Mouse (Mus musculus): ENCODE data around the gene Smim6. TPM values are rescaled to one million over a fixed set of nuclear protein-coding genes. Genes with fewer than 3 reads are reported as not detected.

Gene Smim6
- polyA plus RNA-seq, 1 experiment from 2014 or later, result 11.8 TPM

DNA sequence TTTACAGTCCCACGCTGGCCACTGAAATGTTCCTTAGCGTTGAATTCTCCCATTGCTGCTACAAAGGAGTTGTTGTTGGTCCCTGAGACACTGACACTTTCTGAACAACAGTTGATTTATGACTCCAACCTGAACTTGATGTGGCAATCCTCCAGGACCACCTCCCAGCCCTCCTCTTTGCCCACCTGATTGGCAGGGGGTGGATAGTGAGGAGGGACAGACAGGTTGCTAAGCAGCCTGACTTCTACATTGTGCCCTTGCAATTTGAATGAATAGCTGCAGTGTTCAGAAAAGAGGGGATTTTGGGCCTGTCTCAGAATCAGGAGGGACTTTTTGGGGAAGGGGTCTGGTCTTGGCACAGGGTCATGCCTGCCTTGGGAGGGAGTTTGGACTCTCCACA, 38.9 kb downstream of the Smim6 start:
- 81% methylated on average over 2 of the region's 2 CpGs for WGBS
- peaks cover 49% of the 10 kb centered on the region for H3K36me3 ChIP-seq (ENCODE audit: insufficient read depth, low read length)

DNA sequence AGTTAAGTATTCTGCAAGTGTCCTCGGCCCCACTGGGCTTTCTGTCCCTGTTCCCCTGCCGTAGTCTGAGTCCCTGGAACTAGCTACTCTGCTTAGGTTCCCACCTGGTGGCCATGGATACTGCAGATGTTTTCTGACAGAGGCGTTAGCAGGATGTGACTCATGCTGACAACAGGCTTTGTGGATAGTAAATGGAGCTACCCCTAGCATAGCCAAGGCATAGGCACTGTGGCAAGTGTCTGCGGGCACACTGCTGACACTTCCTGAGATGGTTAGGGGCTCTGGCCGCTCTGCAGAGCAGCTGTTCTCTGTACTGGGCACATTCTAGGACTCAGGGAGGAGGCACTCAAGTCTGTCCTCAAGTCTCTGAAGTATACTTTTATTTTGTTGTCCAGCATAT, 42.9 kb downstream of the Smim6 start:
- Histone ChIP-seq H3K4me1 (ENCODE audit: insufficient read depth, low read length) (no peaks in the 10 kb centered on the region), H3K27me3 (ENCODE audit: insufficient read depth, low read length) (no peaks in the 10 kb centered on the region), H3K4me2 (replicated peaks; ENCODE audit: low read depth, low read length) (no peak overlapping the region), H3K27ac (ENCODE audit: low read length) (no peak overlapping the region), H3K4me3 (ENCODE audit: low read length) (no peak overlapping the region), H3K9me3 (ENCODE audit: low read length) (no peaks in the 10 kb centered on the region), H3K9ac (replicated peaks; ENCODE audit: low read length) (no peak overlapping the region), H3K36me3 (ENCODE audit: insufficient read depth, low read length) (peaks cover 52% of the 10 kb centered on the region)
- ATAC-seq (ENCODE audit: low FRiP score, low TSS enrichment), result no peak
- 83% methylated on average over 5 of the region's 5 CpGs for WGBS

More for the DNA sequence above, 38.9 kb downstream of the Smim6 start:
- Histone ChIP-seq H3K27me3 (ENCODE audit: insufficient read depth, low read length) (no peaks in the 10 kb centered on the region), H3K9ac (replicated peaks; ENCODE audit: low read length) (no peak overlapping the region), H3K9me3 (ENCODE audit: low read length) (no peaks in the 10 kb centered on the region), H3K4me2 (replicated peaks; ENCODE audit: low read depth, low read length) (no peak overlapping the region), H3K4me1 (ENCODE audit: insufficient read depth, low read length) (no peaks in the 10 kb centered on the region), H3K27ac (ENCODE audit: low read length) (no peak overlapping the region), H3K4me3 (ENCODE audit: low read length) (no peak overlapping the region)
- ATAC-seq (ENCODE audit: low FRiP score, low TSS enrichment), result no peak

DNA sequence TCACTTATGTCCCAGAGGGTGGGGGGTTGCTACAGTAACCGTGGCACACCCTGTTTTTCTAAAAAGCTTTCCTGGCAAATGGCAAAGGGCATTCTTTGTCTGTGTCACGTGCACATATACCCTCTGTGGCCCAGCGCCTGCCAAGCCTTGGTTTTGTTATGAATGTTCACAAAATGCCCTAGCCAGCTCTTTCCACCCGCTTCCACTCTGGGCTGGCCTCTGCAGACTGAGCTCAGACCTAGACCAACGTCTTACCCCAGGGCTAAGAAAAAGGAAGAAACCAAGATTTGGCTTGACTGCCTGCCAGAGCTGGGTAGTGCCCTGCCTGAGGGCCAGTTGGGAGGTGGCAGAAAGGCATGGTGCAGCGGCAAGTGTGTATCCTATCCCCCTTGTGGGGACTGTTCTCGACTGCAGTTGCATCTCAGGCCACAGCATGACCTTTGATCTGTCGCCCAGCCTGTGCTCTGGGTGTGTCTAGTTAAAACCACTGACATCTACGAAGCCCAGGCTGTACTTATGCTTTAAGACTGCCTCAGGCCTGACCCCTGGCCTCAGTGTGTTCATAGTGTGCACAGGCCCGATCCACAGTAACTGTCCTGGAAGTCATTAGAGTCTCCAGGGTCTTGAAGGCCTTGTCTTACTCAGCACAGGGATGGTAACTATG, 43.5 kb downstream of the Smim6 start:
- peaks cover 58% of the 10 kb centered on the region for H3K36me3 ChIP-seq (ENCODE audit: insufficient read depth, low read length)
- no peaks in the 10 kb centered on the region for H3K27me3 ChIP-seq (ENCODE audit: insufficient read depth, low read length)
- H3K4me2 ChIP-seq (replicated peaks; ENCODE audit: low read depth, low read length), result no peak overlapping the region
- H3K4me1 ChIP-seq (ENCODE audit: insufficient read depth, low read length), result no peaks in the 10 kb centered on the region
- H3K27ac ChIP-seq (ENCODE audit: low read length), result no peak overlapping the region
- H3K9ac ChIP-seq (replicated peaks; ENCODE audit: low read length), result no peak overlapping the region
- no peak overlapping the region for H3K4me3 ChIP-seq (ENCODE audit: low read length)
- 0 out of 2 replicates have a peak, but pooled peaks have one; percentile 12 for ATAC-seq (ENCODE audit: low FRiP score, low TSS enrichment)
- 66% methylated on average over 10 of the region's 10 CpGs for WGBS
- no peaks in the 10 kb centered on the region for H3K9me3 ChIP-seq (ENCODE audit: low read length)

DNA sequence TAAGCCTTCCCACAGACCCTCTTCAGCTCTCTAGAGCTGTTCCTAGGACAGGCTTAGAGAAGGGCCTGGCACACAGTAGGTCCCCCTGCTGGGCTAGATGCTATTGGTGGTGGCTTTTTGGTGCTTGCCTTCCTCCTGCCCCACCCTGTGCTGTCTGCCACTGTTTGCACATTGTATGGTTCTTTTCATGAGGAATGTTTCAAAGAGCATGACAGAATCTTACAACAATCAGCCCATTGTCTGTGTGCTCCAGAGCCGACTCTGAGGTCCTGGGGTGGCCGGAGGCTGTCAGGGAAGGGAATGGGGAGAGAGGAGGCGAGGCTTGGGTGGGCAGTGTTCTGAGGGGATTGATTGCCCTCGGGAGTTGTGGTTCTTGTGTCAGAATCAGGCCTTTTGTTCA, 44.6 kb downstream of the Smim6 start:
- H3K27ac ChIP-seq (ENCODE audit: low read length), result peak overlapping the region; percentile 27; the same call in 1 of the 2 replicates

DNA sequence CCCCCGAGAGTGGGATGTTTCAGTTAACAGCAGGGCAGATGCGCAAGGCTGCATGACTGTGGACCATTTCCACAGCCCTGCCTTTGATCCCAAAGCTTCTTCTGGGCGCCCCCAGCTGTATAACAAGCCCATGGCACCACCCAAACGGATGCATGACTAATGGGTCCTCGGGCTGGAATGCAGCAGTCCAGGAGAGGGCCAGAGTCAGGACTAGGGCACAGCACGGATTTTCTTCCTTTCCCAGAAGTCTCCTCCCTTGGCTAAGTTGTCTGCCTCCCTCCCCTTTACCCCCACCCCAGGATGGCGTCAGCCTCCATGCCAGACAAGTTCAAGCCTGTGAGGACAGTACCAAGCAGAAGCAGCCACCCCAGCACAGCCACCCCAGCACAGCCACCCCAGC, 46.2 kb downstream of the Smim6 start:
- Histone ChIP-seq H3K36me3 (ENCODE audit: insufficient read depth, low read length) (peaks cover 59% of the 10 kb centered on the region), H3K4me1 (ENCODE audit: insufficient read depth, low read length) (no peaks in the 10 kb centered on the region), H3K4me3 (ENCODE audit: low read length) (no peak overlapping the region), H3K9ac (replicated peaks; ENCODE audit: low read length) (no peak overlapping the region), H3K27ac (ENCODE audit: low read length) (no peak overlapping the region), H3K9me3 (ENCODE audit: low read length) (no peaks in the 10 kb centered on the region), H3K4me2 (replicated peaks; ENCODE audit: low read depth, low read length) (no peak overlapping the region), H3K27me3 (ENCODE audit: insufficient read depth, low read length) (no peaks in the 10 kb centered on the region)
- WGBS, result 52% methylated on average over 7 of the region's 7 CpGs
- ATAC-seq (ENCODE audit: low FRiP score, low TSS enrichment), result no peak

More for the DNA sequence above, 44.6 kb downstream of the Smim6 start:
- Histone ChIP-seq H3K9me3 (ENCODE audit: low read length) (no peaks in the 10 kb centered on the region), H3K36me3 (ENCODE audit: insufficient read depth, low read length) (peaks cover 59% of the 10 kb centered on the region), H3K4me3 (ENCODE audit: low read length) (no peak overlapping the region), H3K9ac (replicated peaks; ENCODE audit: low read length) (no peak overlapping the region), H3K4me1 (ENCODE audit: insufficient read depth, low read length) (no peaks in the 10 kb centered on the region), H3K4me2 (replicated peaks; ENCODE audit: low read depth, low read length) (no peak overlapping the region), H3K27me3 (ENCODE audit: insufficient read depth, low read length) (no peaks in the 10 kb centered on the region)
- ATAC-seq (ENCODE audit: low FRiP score, low TSS enrichment), result no peak
- 57% methylated on average over 4 of the region's 4 CpGs for WGBS

DNA sequence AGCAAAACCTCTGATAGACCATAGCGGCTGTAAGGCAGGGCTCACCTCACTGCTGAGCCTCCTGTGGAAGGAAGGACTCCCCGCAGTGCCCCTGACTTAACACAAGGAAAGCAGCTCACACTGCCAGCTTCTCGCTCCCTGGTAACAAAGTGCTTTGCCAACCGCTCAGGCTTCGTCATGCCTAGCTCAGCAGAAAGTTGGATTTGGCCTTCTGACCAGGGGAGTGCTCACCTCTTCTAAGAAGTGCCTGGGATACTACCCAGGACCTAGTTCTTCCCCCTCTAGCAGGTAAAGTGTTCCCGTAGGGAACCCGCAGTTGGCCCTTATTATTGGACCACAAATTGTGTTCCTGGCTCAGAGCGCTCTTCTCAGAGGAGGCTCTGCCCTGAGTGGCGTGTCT, 47.2 kb downstream of the Smim6 start:
- H3K27ac ChIP-seq (ENCODE audit: low read length), result no peak overlapping the region
- no peak overlapping the region for H3K9ac ChIP-seq (replicated peaks; ENCODE audit: low read length)
- no peak overlapping the region for H3K4me3 ChIP-seq (ENCODE audit: low read length)
- H3K36me3 ChIP-seq (ENCODE audit: insufficient read depth, low read length), result peaks cover 59% of the 10 kb centered on the region
- no peak overlapping the region for H3K4me2 ChIP-seq (replicated peaks; ENCODE audit: low read depth, low read length)
- no peaks in the 10 kb centered on the region for H3K27me3 ChIP-seq (ENCODE audit: insufficient read depth, low read length)
- H3K9me3 ChIP-seq (ENCODE audit: low read length), result no peaks in the 10 kb centered on the region
- no peak for ATAC-seq (ENCODE audit: low FRiP score, low TSS enrichment)
- no peaks in the 10 kb centered on the region for H3K4me1 ChIP-seq (ENCODE audit: insufficient read depth, low read length)
- WGBS, result 96% methylated on average over 9 of the region's 9 CpGs

DNA sequence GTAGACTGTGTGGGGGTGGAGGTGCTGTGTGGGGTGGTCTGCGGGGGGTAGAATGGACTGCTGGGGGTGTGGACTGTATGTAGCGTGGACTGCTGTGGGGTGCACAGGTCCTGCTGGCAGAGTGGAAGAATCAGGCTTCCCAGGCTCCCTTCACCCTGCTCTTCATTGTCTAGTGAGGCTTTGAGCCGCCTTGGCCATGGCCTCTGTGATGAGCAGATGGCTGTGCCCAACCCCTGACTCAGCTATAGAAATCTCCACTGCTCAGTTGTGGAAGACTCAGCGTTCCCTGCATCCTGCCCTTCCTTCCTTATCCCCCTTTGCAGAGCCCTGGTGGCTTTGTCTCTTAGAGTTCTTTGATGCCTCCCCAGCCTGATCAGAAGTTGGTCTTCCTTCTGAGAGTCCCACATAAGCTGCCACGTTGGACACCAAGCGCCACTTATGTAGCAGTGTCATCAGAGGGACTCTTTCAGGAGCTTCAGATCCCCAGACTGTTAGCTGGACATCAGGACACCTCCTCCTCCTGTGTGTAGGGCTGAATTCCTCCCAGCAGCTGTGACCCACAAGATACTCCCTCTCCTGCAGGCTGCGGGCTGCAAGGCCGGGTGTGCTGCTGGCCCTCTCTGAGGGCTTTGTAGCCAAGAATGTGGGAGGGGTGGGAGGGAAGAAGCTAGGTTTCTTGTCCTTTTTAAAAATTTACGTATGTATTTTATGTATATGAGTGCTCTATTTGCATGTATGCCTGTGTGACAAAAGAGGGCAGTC, 51.0 kb downstream of the Smim6 start:
- H3K4me1 ChIP-seq (ENCODE audit: insufficient read depth, low read length), result no peaks in the 10 kb centered on the region
- H3K9ac ChIP-seq (replicated peaks; ENCODE audit: low read length), result no peak overlapping the region
- peaks cover 77% of the 10 kb centered on the region for H3K36me3 ChIP-seq (ENCODE audit: insufficient read depth, low read length)
- no peak overlapping the region for H3K4me2 ChIP-seq (replicated peaks; ENCODE audit: low read depth, low read length)
- H3K9me3 ChIP-seq (ENCODE audit: low read length), result no peaks in the 10 kb centered on the region
- no peak overlapping the region for H3K4me3 ChIP-seq (ENCODE audit: low read length)
- no peak for ATAC-seq (ENCODE audit: low FRiP score, low TSS enrichment)
- H3K27me3 ChIP-seq (ENCODE audit: insufficient read depth, low read length), result no peaks in the 10 kb centered on the region
- no peak overlapping the region for H3K27ac ChIP-seq (ENCODE audit: low read length)
- 95% methylated on average over 9 of the region's 9 CpGs for WGBS

Other genes with a start within 250 kb of the Smim6 start
- gene Grb2, start 203.4 kb upstream of the Smim6 start, polyA plus RNA-seq (2015; fragmentation: Nextera tagmentation; extraction: Ambion mirVana), result 86.5 and 87.0 TPM in 2 replicates
- gene Tmem94, start 146.6 kb upstream of the Smim6 start, polyA plus RNA-seq (2015; fragmentation: Nextera tagmentation; extraction: Ambion mirVana), result 33.4 and 34.5 TPM in 2 replicates
- gene Caskin2, start 98.4 kb upstream of the Smim6 start, polyA plus RNA-seq (2015; fragmentation: Nextera tagmentation; extraction: Ambion mirVana), result 21.5 and 23.6 TPM in 2 replicates
- gene Tsen54, start 97.3 kb upstream of the Smim6 start, polyA plus RNA-seq (2015; fragmentation: Nextera tagmentation; extraction: Ambion mirVana), result 48.1 and 50.2 TPM in 2 replicates
- gene Llgl2, start 88.0 kb upstream of the Smim6 start, polyA plus RNA-seq (2015; fragmentation: Nextera tagmentation; extraction: Ambion mirVana), result 58.3 and 64.5 TPM in 2 replicates
- 12.6 and 14.2 TPM in 2 replicates for gene Myo15b, start 53.6 kb upstream of the Smim6 start, polyA plus RNA-seq (2015; fragmentation: Nextera tagmentation; extraction: Ambion mirVana)
- 4.7 and 5.0 TPM in 2 replicates for gene Smim5, start 12.1 kb upstream of the Smim6 start, polyA plus RNA-seq (2015; fragmentation: Nextera tagmentation; extraction: Ambion mirVana)
- gene Sap30bp, start 21.3 kb downstream of the Smim6 start, polyA plus RNA-seq (2015; fragmentation: Nextera tagmentation; extraction: Ambion mirVana), result 35.9 and 38.9 TPM in 2 replicates
- 25.3 and 26.9 TPM in 2 replicates for gene Recql5, start 21.5 kb downstream of the Smim6 start, polyA plus RNA-seq (2015; fragmentation: Nextera tagmentation; extraction: Ambion mirVana)
- 2.5 and 3.4 TPM in 2 replicates for gene Itgb4, start 62.7 kb downstream of the Smim6 start, polyA plus RNA-seq (2015; fragmentation: Nextera tagmentation; extraction: Ambion mirVana)
- 222 and 240 TPM in 2 replicates for gene Galk1, start 100.7 kb downstream of the Smim6 start, polyA plus RNA-seq (2015; fragmentation: Nextera tagmentation; extraction: Ambion mirVana)
- 1,676 and 1,744 TPM in 2 replicates for gene H3f3b, start 115.9 kb downstream of the Smim6 start, polyA plus RNA-seq (2015; fragmentation: Nextera tagmentation; extraction: Ambion mirVana)
- 41.2 and 46.6 TPM in 2 replicates for gene Unk, start 118.3 kb downstream of the Smim6 start, polyA plus RNA-seq (2015; fragmentation: Nextera tagmentation; extraction: Ambion mirVana)
- 1.00 and 1.4 TPM in 2 replicates for gene Unc13d, start 165.9 kb downstream of the Smim6 start, polyA plus RNA-seq (2015; fragmentation: Nextera tagmentation; extraction: Ambion mirVana)
- gene Wbp2, start 175.0 kb downstream of the Smim6 start, polyA plus RNA-seq (2015; fragmentation: Nextera tagmentation; extraction: Ambion mirVana), result 99.4 and 123 TPM in 2 replicates
- gene Trim47, start 215.2 kb downstream of the Smim6 start, polyA plus RNA-seq (2015; fragmentation: Nextera tagmentation; extraction: Ambion mirVana), result 23.9 and 31.2 TPM in 2 replicates
- gene Trim65, start 219.1 kb downstream of the Smim6 start, polyA plus RNA-seq (2015; fragmentation: Nextera tagmentation; extraction: Ambion mirVana), result 4.9 and 6.3 TPM in 2 replicates
- gene Mrpl38, start 226.9 kb downstream of the Smim6 start, polyA plus RNA-seq (2015; fragmentation: Nextera tagmentation; extraction: Ambion mirVana), result 119 and 120 TPM in 2 replicates

Measured in kidney, embryonic 16.5 days (tissue).